Mouse (Mus musculus) embryonic facial prominence, embryonic 12.5 days (tissue): ENCODE measurements around the gene Pou5f1. TPM values are rescaled to one million over a fixed set of nuclear protein-coding genes. Genes with fewer than 3 reads are reported as not detected.
A peak's percentile ranks its signal among the peaks of the same experiment; 100 is the strongest.

ENCODE experiments used
- ATAC-seq: fragments of 200-750 bp; cut with Nextera tagmentation; 2 replicates; pipeline ENCODE4 v1.8.0; 2017; ENCODE audit not compliant: insufficient number of reproducible peaks, insufficient read depth, low FRiP score, low TSS enrichment
- H3K27ac ChIP-seq: fragments of 300-500 bp; sonication (generic); 2 replicates; pipeline ENCODE4 v1.5.1; 2016; ENCODE audit warnings: mild to moderate bottlenecking
- H3K27me3 ChIP-seq: fragments of 300-500 bp; sonication (generic); 2 replicates; pipeline ENCODE4 v1.6.1; 2016; ENCODE audit warnings: mild to moderate bottlenecking, moderate library complexity
- H3K36me3 ChIP-seq: fragments of 300-500 bp; sonication (generic); 2 replicates; pipeline ENCODE4 v1.6.1; 2016; ENCODE audit warnings: mild to moderate bottlenecking
- H3K4me1 ChIP-seq: fragments of 300-500 bp; sonication (generic); 2 replicates; pipeline ENCODE4 v1.6.1; 2016
- H3K4me2 ChIP-seq: fragments of 300-500 bp; sonication (generic); replicated peaks from 2 replicates; pipeline ENCODE4 v1.6.1; 2016; ENCODE audit warnings: mild to moderate bottlenecking, moderate library complexity
- H3K4me3 ChIP-seq: fragments of 300-500 bp; sonication (generic); 2 replicates; pipeline ENCODE4 v1.5.1; 2016; ENCODE audit warnings: mild to moderate bottlenecking
- H3K9ac ChIP-seq: fragments of 300-500 bp; sonication (generic); 2 replicates; pipeline ENCODE4 v1.6.1; 2016; ENCODE audit warnings: mild to moderate bottlenecking, moderate library complexity
- H3K9me3 ChIP-seq: fragments of 300-500 bp; sonication (generic); 2 replicates; pipeline ENCODE4 v1.6.1; 2016; ENCODE audit warnings: mild to moderate bottlenecking, moderate library complexity
- WGBS: fragments of 180-500 bp; shearing (Covaris S2); methylation state at CpG from one replicate; pipeline ENCODE4 v1.1.7; 2016; 5-methylcytosine and 5-hydroxymethylcytosine counted together
- polyA plus RNA-seq: library from polyadenylated mRNA; unstranded; fragments of >200 nt; fragmentation: Nextera tagmentation; extraction: Ambion mirVana; gene quantifications from 2 replicates; pipeline ENCODE4 v1.2.1, GENCODE M21; 2016

Pou5f1 gene
- polyA plus RNA-seq, 1 experiment from 2014 or later = not detected

GRCm38 (mm10) chr17:35514756-35515155 is 8.9 kb downstream of the Pou5f1 start:
- Histone ChIP-seq H3K27me3 (no peaks in the 10 kb centered on the region), H3K9me3 (no peaks in the 10 kb centered on the region), H3K4me2 (peak overlapping the region; percentile 75), H3K9ac (no peak overlapping the region), H3K36me3 (0 out of 2 replicates have a peak, but pooled peaks cover 4% of the 10 kb centered on the region), H3K4me1 (peaks cover 31% of the 10 kb centered on the region), H3K4me3 (peak overlapping the region; percentile 57), H3K27ac (no peak overlapping the region)
- 42% methylated on average over 6 of the region's 6 CpGs for WGBS
- no peak for ATAC-seq

GRCm38 (mm10) chr17:35515911-35516640 is 10.3 kb downstream of the Pou5f1 start:
- Histone ChIP-seq H3K4me3 (peak overlapping the region; percentile 57), H3K27me3 (no peaks in the 10 kb centered on the region), H3K9me3 (no peaks in the 10 kb centered on the region), H3K27ac (no peak overlapping the region), H3K4me2 (peak overlapping the region; percentile 75), H3K4me1 (peaks cover 31% of the 10 kb centered on the region), H3K9ac (peak overlapping the region; percentile 71), H3K36me3 (peaks cover 8% of the 10 kb centered on the region; the same call in 1 of the 2 replicates)
- 7% methylated on average over 25 of the region's 25 CpGs for WGBS
- ATAC-seq = no peak

DNA sequence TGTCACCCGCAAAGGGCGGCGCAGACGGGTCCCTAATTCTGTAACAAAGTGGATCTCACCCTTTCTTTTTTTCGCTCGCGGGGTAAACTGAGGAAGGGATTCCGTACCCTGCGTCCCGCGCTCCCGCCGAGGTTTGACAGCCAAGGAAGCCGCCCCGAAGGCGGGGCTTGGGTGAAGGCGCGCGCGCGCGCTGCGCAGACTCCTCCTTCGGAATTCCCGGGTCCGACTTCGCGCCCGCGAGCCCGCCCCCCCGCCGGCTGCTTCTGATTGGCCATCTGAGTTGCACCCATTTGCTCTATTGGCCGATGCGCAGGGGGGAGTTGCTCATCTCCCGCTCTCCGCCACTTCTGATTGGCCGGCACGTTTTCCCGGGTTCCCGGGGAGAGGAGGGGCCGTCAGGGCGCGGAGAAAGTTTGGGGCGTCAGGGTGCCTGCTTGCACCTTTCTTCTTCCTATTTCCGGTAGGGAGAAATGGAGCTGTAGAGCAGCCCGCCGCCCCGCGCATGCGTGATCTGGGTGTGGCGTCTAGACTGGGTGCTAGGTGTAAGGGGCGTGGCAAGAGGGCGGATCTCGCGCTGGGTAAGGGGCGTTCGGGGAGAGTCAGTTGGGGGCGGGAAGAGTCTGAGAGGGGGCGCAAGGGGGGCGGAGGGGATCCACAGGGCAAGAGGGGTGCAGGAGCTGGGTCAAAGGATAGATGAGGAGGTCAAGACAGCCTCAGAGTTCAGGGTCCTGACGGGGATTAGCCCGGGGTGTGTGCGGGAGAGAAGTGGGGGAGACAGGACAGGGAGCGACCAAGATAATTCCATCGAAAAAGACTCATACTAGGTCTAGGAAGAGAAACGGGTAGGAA is 11.1 kb downstream of the Pou5f1 start, which contains the start of the genes Tcf19 and Cchcr1:
Tcf19 (minus strand) TSS at position 173 of the 849 bp plus-strand sequence.
Cchcr1 (plus strand) TSS at position 449 of the 849 bp plus-strand sequence.
- Histone ChIP-seq H3K27ac (0 out of 2 replicates have a peak within 1 kb of the TSS, but pooled peaks have one; percentile 5), H3K4me3 (peak within 1 kb of the TSS; percentile 57), H3K36me3 (peaks cover 13% of the 10 kb centered on the region; the same call in 1 of the 2 replicates), H3K9me3 (no peaks in the 10 kb centered on the region), H3K27me3 (no peaks in the 10 kb centered on the region), H3K4me2 (peak within 1 kb of the TSS; percentile 75), H3K9ac (peak within 1 kb of the TSS; percentile 71), H3K4me1 (peaks cover 31% of the 10 kb centered on the region)
- ATAC-seq = peak; percentile 92
- WGBS = under 1% methylated on average over 67 of the region's 67 CpGs

DNA sequence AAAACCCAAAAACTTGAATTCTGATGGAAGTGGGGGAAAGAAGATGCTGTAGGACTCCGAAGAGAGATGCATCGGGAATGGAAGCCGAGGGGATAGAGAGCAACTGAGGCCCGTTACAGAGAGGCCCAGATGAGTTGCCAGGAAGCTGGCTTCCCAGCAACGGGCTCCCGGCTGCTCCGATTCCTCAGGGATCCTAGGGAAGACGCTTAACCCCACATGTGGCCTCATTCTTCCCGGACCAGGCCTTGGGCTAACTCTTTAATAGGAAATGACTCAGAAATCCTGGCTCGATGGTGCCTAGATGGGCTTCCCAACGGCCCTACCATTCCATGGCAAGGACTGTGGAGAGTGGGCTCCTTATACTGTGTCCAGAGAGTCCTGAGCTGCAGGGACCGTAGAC is 11.7 kb downstream of the Pou5f1 start:
- H3K27ac ChIP-seq = 0 out of 2 replicates have a peak overlapping the region, but pooled peaks have one; percentile 5
- H3K9me3 ChIP-seq = no peaks in the 10 kb centered on the region
- H3K36me3 ChIP-seq = peaks cover 15% of the 10 kb centered on the region
- ATAC-seq = no peak
- no peaks in the 10 kb centered on the region for H3K27me3 ChIP-seq
- peak overlapping the region; percentile 70 for H3K9ac ChIP-seq
- H3K4me1 ChIP-seq = peaks cover 31% of the 10 kb centered on the region
- WGBS = 10% methylated on average over 12 of the region's 12 CpGs
- peak overlapping the region; percentile 57 for H3K4me3 ChIP-seq
- peak overlapping the region; percentile 75 for H3K4me2 ChIP-seq

DNA sequence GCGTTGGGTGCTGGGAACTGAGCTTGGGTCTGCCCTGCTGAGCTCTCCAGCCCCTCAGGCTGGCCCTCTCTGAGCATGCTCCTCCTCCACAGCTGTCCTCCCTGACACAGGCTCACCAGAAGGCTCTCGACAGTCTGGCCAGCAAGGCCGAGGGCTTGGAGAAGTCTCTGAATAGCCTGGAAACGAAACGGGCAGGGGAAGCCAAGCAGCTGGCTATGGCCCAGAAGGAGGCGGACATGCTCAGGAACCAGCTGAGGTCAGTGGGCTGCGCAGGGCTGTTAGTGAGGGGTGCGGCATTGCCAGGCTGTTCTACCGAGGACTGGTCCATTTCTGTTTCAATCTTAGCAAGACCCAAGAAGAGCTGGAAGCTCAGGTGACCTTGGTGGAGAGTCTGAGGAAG is 18.5 kb downstream of the Pou5f1 start:
- no peak overlapping the region for H3K27ac ChIP-seq
- H3K9me3 ChIP-seq = no peaks in the 10 kb centered on the region
- WGBS = 84% methylated on average over 9 of the region's 9 CpGs
- no peak overlapping the region for H3K9ac ChIP-seq
- H3K4me1 ChIP-seq = no peaks in the 10 kb centered on the region
- H3K4me3 ChIP-seq = no peak overlapping the region
- H3K27me3 ChIP-seq = no peaks in the 10 kb centered on the region
- H3K36me3 ChIP-seq = peaks cover 54% of the 10 kb centered on the region
- H3K4me2 ChIP-seq = no peak overlapping the region
- ATAC-seq = no peak

DNA sequence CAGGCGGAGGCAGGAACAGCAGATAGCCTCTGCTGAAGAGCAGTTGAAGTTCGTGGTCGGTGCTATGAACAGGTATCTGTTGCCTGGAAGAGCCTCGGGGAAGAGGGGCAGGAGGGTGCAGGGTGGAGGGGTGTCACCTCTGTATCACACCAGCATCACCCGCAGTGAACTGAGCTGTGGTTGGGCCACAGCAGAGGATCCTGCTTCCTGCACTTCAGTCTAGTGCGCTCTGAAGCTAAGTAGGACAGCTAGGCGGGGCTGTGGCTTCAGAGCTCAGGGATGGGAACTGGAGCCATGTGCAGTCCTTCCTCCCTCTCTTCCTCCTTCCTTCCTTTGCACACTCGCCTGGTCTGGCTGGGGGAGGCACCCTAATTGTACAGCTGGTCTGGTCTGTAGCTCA is 20.8 kb downstream of the Pou5f1 start:
- no peak overlapping the region for H3K4me3 ChIP-seq
- H3K27me3 ChIP-seq = no peaks in the 10 kb centered on the region
- H3K27ac ChIP-seq = no peak overlapping the region
- H3K9me3 ChIP-seq = no peaks in the 10 kb centered on the region
- H3K9ac ChIP-seq = no peak overlapping the region
- ATAC-seq = no peak
- no peaks in the 10 kb centered on the region for H3K4me1 ChIP-seq
- H3K4me2 ChIP-seq = no peak overlapping the region
- WGBS = 75% methylated on average over 8 of the region's 8 CpGs
- H3K36me3 ChIP-seq = peaks cover 59% of the 10 kb centered on the region

DNA sequence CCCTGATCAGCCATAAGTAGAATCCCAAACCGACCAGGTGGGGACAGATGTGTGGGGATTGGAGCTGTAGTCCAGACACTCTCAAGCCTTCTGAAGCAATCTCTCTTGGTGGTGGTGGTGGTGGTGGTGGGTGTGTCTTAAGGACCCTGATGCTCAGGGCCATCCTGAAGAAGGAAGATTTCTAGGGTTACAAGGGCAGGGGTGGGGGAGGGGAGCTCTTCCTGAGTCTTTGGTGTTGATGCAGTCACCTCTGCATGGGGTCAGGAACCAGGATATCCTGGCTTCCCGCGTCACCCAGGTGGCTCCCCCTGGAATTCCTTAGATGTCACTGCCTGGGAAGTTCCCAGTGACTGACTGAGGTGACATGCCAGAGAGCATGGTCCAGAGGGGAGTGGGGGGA is 26.5 kb downstream of the Pou5f1 start:
- Histone ChIP-seq H3K4me1 (no peaks in the 10 kb centered on the region; the same call in 1 of the 2 replicates), H3K9me3 (no peaks in the 10 kb centered on the region), H3K4me2 (no peak overlapping the region), H3K9ac (no peak overlapping the region), H3K4me3 (no peak overlapping the region), H3K27ac (no peak overlapping the region), H3K27me3 (no peaks in the 10 kb centered on the region), H3K36me3 (peaks cover 31% of the 10 kb centered on the region)
- WGBS = 13% methylated on average over 3 of the region's 3 CpGs
- no peak for ATAC-seq

- H3K9ac ChIP-seq = no peak within 1 kb of the TSS
- no peaks in the 10 kb centered on the region; the same call in 1 of the 2 replicates for H3K4me1 ChIP-seq
- no peak within 1 kb of the TSS for H3K4me2 ChIP-seq
- no peak for ATAC-seq
- H3K4me3 ChIP-seq = no peak within 1 kb of the TSS
- H3K36me3 ChIP-seq = peaks cover 29% of the 10 kb centered on the region
- 44% methylated on average over 7 of the region's 7 CpGs for WGBS
- no peaks in the 10 kb centered on the region for H3K9me3 ChIP-seq
- no peaks in the 10 kb centered on the region for H3K27me3 ChIP-seq
- no peak within 1 kb of the TSS for H3K27ac ChIP-seq
Observed at GRCm38 (mm10) chr17:35532901-35533300, 27.1 kb downstream of the Pou5f1 start, which contains the start of gene Psors1c2. TSS of gene Psors1c2 (plus strand) at chr17:35533201.

GRCm38 (mm10) chr17:35534343-35534742 is 28.5 kb downstream of the Pou5f1 start:
- 13% methylated on average over 6 of the region's 6 CpGs for WGBS
- no peak overlapping the region for H3K27ac ChIP-seq
- no peak for ATAC-seq
- H3K9me3 ChIP-seq = no peaks in the 10 kb centered on the region
- no peaks in the 10 kb centered on the region; the same call in 1 of the 2 replicates for H3K4me1 ChIP-seq
- H3K9ac ChIP-seq = no peak overlapping the region
- no peak overlapping the region for H3K4me3 ChIP-seq
- no peak overlapping the region for H3K4me2 ChIP-seq
- no peaks in the 10 kb centered on the region for H3K27me3 ChIP-seq
- peaks cover 15% of the 10 kb centered on the region for H3K36me3 ChIP-seq

GRCm38 (mm10) chr17:35537421-35537820 is 31.6 kb downstream of the Pou5f1 start:
- Histone ChIP-seq H3K27me3 (no peaks in the 10 kb centered on the region), H3K4me2 (no peak overlapping the region), H3K27ac (no peak overlapping the region), H3K4me1 (no peaks in the 10 kb centered on the region; the same call in 1 of the 2 replicates), H3K9me3 (no peaks in the 10 kb centered on the region), H3K4me3 (no peak overlapping the region), H3K36me3 (no peaks in the 10 kb centered on the region), H3K9ac (no peak overlapping the region)
- WGBS = 85% methylated on average over 4 of the region's 4 CpGs
- no peak for ATAC-seq

GRCm38 (mm10) chr17:35538476-35538875 is 32.7 kb downstream of the Pou5f1 start:
- Histone ChIP-seq H3K9me3 (no peaks in the 10 kb centered on the region), H3K36me3 (no peaks in the 10 kb centered on the region), H3K4me3 (no peak overlapping the region), H3K27me3 (no peaks in the 10 kb centered on the region), H3K9ac (no peak overlapping the region), H3K4me2 (no peak overlapping the region), H3K4me1 (no peaks in the 10 kb centered on the region), H3K27ac (no peak overlapping the region)
- WGBS = 74% methylated on average over 1 of the region's 1 CpGs
- ATAC-seq = no peak
